Mouse (Mus musculus) stomach, postnatal 0 days (tissue): ENCODE results near the gene Rbms1. TPM values are rescaled to one million over a fixed set of nuclear protein-coding genes. Genes with fewer than 3 reads are reported as not detected.

Source experiments
- ATAC-seq: fragments of 200-750 bp; cut with Nextera tagmentation; 2 replicates; pipeline ENCODE4 v1.8.0; 2017; ENCODE audit not compliant: low FRiP score, low TSS enrichment
- DNase-seq: peaks from one replicate; pipeline ENCODE4 v3.0.0-alpha.2; 2016; ENCODE audit warnings: low spot score
- H3K27ac ChIP-seq: fragments of 300-500 bp; sonication (generic); replicated peaks from 2 replicates; pipeline ENCODE4 v1.5.1; 2014; ENCODE audit warnings: mild to moderate bottlenecking, control low read depth
- H3K27me3 ChIP-seq: fragments of 300-500 bp; sonication (generic); 2 replicates; pipeline ENCODE4 v1.6.1; 2014; ENCODE audit warnings: low read length; ENCODE audit not compliant: control insufficient read depth, insufficient read depth
- H3K36me3 ChIP-seq: fragments of 300-500 bp; sonication (generic); 2 replicates; pipeline ENCODE4 v1.6.1; 2014; ENCODE audit warnings: low read length, mixed read lengths; ENCODE audit not compliant: control insufficient read depth, insufficient read depth
- H3K4me1 ChIP-seq: fragments of 300-500 bp; sonication (generic); replicated peaks from 2 replicates; pipeline ENCODE4 v1.6.1; 2014; ENCODE audit warnings: antibody characterized with exemption; ENCODE audit not compliant: control insufficient read depth, insufficient read depth
- H3K4me2 ChIP-seq: fragments of 300-500 bp; sonication (generic); replicated peaks from 2 replicates; pipeline ENCODE4 v1.6.1; 2014; ENCODE audit warnings: low read depth, mild to moderate bottlenecking, control low read depth, moderate library complexity
- H3K4me3 ChIP-seq: fragments of 300-500 bp; sonication (generic); 2 replicates; pipeline ENCODE4 v1.5.1; 2014; ENCODE audit warnings: low read depth, low read length, control low read depth
- H3K9ac ChIP-seq: fragments of 300-500 bp; sonication (generic); 2 replicates; pipeline ENCODE4 v1.6.1; 2014; ENCODE audit warnings: mild to moderate bottlenecking, low read length, control low read depth, mixed read lengths
- H3K9me3 ChIP-seq: fragments of 300-500 bp; sonication (generic); 2 replicates; pipeline ENCODE4 v1.6.1; 2016; ENCODE audit warnings: low read length; ENCODE audit not compliant: control insufficient read depth
- CTCF ChIP-seq: IDR thresholded peaks from 2 replicates; pipeline ENCODE4 v1.5.1; 2016; ENCODE audit warnings: antibody characterized with exemption, low read depth, mild to moderate bottlenecking, moderate library complexity
- EP300 ChIP-seq: optimal IDR thresholded peaks from 2 replicates; pipeline ENCODE3; 2016; ENCODE audit warnings: antibody characterized with exemption
- WGBS: fragments of 180-500 bp; shearing (Covaris S2); extraction: QIAGEN DNeasy Blood & Tissue Kit; methylation state at CpG from one replicate; pipeline ENCODE4 v1.1.7; 2014; 5-methylcytosine and 5-hydroxymethylcytosine counted together
- polyA plus RNA-seq: library from polyadenylated mRNA; unstranded; fragments of >200 nt; fragmentation: Nextera tagmentation; extraction: Ambion mirVana; gene quantifications from 2 replicates; pipeline ENCODE4 v1.2.1, GENCODE M21; 2015

Gene Rbms1
- polyA plus RNA-seq, 1 experiment from 2014 or later: 81.1 TPM

DNA sequence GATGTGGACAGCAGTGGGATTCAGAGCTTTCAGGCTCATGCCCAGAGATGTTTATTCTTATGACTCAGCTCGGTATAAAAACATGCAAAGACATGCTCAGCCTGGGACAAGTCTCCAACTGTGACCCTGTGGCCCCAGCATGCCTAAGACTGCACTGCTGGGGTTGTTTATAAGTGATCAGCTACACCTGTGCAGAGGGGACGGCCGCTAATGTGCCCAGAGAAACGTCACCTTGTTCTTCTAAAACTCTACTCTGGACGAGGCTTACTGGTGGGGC, 135.9 kb downstream of the Rbms1 start:
- H3K9ac ChIP-seq: no peak overlapping the region
- ATAC-seq: peak; percentile 55
- no peaks in the 10 kb centered on the region for H3K9me3 ChIP-seq
- WGBS: 28% methylated on average over 5 of the region's 5 CpGs
- no peak overlapping the region for H3K4me2 ChIP-seq
- 0 out of 2 replicates have a peak, but pooled peaks cover 2% of the 10 kb centered on the region for H3K36me3 ChIP-seq
- no peaks in the 10 kb centered on the region for H3K27me3 ChIP-seq
- DNase-seq: no peak
- no peak overlapping the region for H3K4me3 ChIP-seq
- no peak for TF ChIP-seq EP300
- TF ChIP-seq CTCF: no peak
- peaks cover 4% of the 10 kb centered on the region for H3K4me1 ChIP-seq
- peak overlapping the region; percentile 79 for H3K27ac ChIP-seq

DNA sequence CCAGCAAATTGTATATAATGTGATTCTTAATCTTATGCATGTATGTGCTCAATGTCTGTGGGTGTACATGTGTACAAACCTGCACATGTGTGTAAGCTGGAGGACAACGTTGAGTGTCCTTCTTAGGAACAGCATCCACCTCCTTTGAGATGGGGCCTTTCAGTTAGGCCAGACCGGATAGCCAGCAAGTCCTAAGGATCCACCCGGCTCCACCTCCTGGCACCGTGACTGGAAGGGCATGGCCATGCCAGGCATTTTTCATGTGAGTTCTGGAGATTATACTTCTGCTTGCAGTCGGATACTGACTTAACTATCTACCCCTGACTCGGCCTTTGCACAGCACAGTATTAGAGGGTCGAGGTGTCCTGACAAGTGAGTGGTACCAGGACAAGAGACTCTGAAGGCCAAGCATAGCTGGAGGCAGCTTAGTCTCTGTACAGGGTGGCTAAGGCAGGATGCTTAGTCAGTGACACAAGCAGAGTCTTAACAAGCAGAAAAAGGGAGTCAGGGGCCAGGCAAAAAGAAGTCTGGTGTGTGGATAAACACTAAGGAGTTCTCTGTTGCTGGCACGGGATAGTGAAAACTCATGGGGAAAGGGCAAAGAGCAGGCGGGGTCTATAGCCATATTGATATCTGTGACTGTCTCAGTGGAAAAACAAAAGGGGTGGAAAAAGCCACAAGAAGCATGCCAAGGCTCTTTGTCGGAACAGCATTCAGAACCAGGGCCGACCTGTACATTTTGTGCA, 136.4 kb downstream of the Rbms1 start:
- H3K4me3 ChIP-seq: no peak overlapping the region
- peak overlapping the region; percentile 79 for H3K27ac ChIP-seq
- H3K9me3 ChIP-seq: no peaks in the 10 kb centered on the region
- 0 out of 2 replicates have a peak, but pooled peaks cover 2% of the 10 kb centered on the region for H3K36me3 ChIP-seq
- H3K4me2 ChIP-seq: no peak overlapping the region
- 49% methylated on average over 11 of the region's 11 CpGs for WGBS
- TF ChIP-seq CTCF (no peak), EP300 (no peak)
- ATAC-seq (peak; percentile 5; the same call in 1 of the 2 replicates), DNase-seq (no peak)
- H3K4me1 ChIP-seq: peaks cover 4% of the 10 kb centered on the region
- H3K27me3 ChIP-seq: no peaks in the 10 kb centered on the region
- no peak overlapping the region for H3K9ac ChIP-seq

DNA sequence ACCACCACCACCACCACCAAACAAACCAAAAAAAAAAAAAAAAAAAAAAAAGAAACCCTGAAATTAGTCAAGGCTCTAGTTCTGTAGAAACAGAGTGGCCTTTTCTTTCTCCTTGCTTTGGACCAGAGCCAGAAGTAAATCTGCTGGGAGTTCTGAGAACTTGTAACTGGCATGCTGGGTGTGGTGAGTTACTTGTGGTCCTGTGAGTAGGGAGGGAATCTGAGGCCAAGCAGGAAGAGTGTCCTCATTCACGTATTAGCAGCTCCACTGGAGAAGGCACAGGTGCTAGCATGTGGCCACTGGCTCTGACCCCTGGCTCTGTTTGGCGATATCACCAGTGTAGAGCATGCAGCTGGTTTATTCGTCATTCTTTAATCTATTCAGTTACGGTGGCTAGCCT, 137.3 kb downstream of the Rbms1 start:
- Histone ChIP-seq H3K4me1 (peaks cover 4% of the 10 kb centered on the region), H3K9me3 (no peaks in the 10 kb centered on the region), H3K27me3 (no peaks in the 10 kb centered on the region), H3K4me2 (no peak overlapping the region), H3K36me3 (0 out of 2 replicates have a peak, but pooled peaks cover 2% of the 10 kb centered on the region), H3K4me3 (no peak overlapping the region), H3K9ac (no peak overlapping the region), H3K27ac (0 out of 2 replicates have a peak overlapping the region, but pooled peaks have one; percentile 30)
- no peak for DNase-seq
- peak; percentile 79 for ATAC-seq
- WGBS: 31% methylated on average over 4 of the region's 4 CpGs
- TF ChIP-seq EP300 (no peak), CTCF (no peak)

DNA sequence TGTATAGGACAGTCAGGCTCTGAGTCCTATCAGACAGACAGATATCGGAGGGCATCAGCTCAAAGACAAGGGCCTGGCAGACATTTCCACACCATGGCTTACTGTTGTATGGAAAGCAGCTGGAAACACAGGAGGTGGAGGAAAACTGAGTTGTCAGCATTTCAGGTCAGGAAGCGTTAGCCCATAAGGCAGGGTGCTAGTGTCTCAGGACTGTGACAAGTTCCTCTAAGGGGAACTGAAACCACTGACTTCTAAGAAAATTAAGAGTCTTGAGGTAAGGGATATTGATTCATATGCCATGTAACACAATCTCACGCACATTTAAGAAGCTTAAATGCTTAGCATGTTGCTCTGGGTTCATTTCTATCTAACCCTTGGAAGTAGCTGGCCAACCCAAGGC, 141.4 kb downstream of the Rbms1 start:
- ATAC-seq (no peak), DNase-seq (no peak)
- Histone ChIP-seq H3K27ac (no peak overlapping the region), H3K36me3 (no peaks in the 10 kb centered on the region), H3K27me3 (no peaks in the 10 kb centered on the region), H3K4me3 (no peak overlapping the region), H3K4me1 (peaks cover 5% of the 10 kb centered on the region), H3K4me2 (no peak overlapping the region), H3K9me3 (no peaks in the 10 kb centered on the region), H3K9ac (no peak overlapping the region)
- WGBS: 78% methylated on average over 3 of the region's 3 CpGs
- TF ChIP-seq CTCF (no peak), EP300 (no peak)

DNA sequence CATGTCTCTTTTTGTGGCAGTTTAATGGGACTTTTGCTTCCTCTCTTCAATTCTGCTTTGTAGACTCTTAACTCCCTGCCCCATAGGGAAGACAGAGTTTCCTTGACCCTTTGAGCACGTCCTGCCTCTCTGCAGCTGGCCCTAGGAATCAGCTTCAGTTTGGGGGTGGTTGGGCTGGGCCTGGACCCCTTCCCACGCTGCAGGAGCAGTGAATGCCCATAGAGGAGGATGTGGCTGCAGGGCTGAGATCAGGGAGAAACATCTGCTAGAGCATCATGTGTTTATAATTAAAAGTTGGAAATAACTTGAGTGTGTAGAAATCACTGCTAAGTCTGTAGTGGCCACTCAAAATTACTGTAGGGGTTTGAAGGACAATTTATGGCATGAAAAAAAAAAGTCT, 144.4 kb downstream of the Rbms1 start:
- 37% methylated on average over 2 of the region's 2 CpGs for WGBS
- H3K9me3 ChIP-seq: no peaks in the 10 kb centered on the region
- no peak for DNase-seq
- no peak for ATAC-seq
- H3K4me1 ChIP-seq: 0 out of 2 replicates have a peak, but pooled peaks cover 2% of the 10 kb centered on the region
- H3K36me3 ChIP-seq: no peaks in the 10 kb centered on the region
- H3K27ac ChIP-seq: no peak overlapping the region
- TF ChIP-seq EP300 (no peak), CTCF (peak; percentile 5; the same call in 1 of the 2 replicates)
- no peak overlapping the region for H3K4me3 ChIP-seq
- no peak overlapping the region for H3K4me2 ChIP-seq
- no peaks in the 10 kb centered on the region for H3K27me3 ChIP-seq
- H3K9ac ChIP-seq: no peak overlapping the region

DNA sequence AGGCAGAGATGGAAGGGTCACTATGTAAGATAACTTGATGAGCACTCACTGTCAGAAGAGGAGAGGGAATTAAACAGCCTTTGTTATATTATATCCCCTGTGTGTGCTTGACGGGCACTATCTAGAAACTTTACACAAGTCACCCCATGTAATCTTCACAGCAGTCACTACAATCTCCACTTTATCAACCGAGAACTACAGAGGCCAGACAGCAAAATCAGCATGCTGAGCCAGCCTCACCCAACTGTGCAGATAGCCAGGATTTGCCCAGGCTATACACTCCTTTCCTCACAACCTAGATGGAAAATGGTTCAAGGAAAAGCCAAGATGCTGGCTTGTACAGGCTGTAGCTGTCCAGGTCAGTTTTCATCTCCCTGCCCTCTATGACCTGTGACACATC, 146.7 kb downstream of the Rbms1 start:
- Histone ChIP-seq H3K27ac (no peak overlapping the region), H3K4me3 (no peak overlapping the region), H3K4me1 (0 out of 2 replicates have a peak, but pooled peaks cover 2% of the 10 kb centered on the region), H3K9ac (no peak overlapping the region), H3K36me3 (no peaks in the 10 kb centered on the region), H3K27me3 (no peaks in the 10 kb centered on the region), H3K4me2 (no peak overlapping the region), H3K9me3 (no peaks in the 10 kb centered on the region)
- 67% methylated on average over 2 of the region's 2 CpGs for WGBS
- TF ChIP-seq EP300: no peak
- TF ChIP-seq CTCF: no peak
- ATAC-seq (no peak), DNase-seq (no peak)
